10 mouse cellular contexts compared by ENCODE assay signal in the genomic region with DNA sequence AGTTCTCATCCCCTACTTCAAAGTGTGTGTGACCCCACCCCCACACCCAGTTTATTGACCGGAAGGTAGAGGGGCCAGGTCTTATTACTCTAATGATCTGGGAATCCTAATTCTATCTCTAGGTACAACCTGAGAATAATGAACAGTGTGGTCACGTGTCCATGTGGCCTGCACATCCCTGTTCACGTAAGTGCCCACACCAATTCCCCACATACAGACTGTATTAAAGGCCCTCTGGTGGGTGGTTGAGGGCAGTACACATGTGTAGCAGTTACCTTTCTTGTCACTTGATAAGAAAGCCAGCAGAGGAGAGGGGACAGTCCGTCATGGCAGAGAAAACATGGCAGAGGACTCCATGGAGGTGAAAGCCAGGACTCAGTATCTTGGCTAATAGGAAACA. TPM values are rescaled to one million over a fixed set of nuclear protein-coding genes. Genes with fewer than 3 reads are reported as not detected.
DNase-seq lines count a peak whose midpoint lies in the region; ATAC-seq and TF ChIP-seq lines count a peak whose summit lies in the region.
"Had no signal": no experiment of that assay in that cellular context is flagged by ENCODE, and none has a peak within 500 bp of the region (broad histone marks: within the 10 kb centered on the region; RNA-seq: fewer than 3 reads in every experiment).

No protein-coding gene starts in this region.

- WGBS in limb, embryonic 11.5 days: 74% methylated on average over 4 of the region's 4 CpGs
- 78% methylated on average over 4 of the region's 4 CpGs for WGBS in limb, embryonic 10.5 days
- WGBS in liver, postnatal 0 days (ENCODE audit: insufficient replicate concordance): 66% methylated on average over 4 of the region's 4 CpGs

- peak; percentile 29 to 60 (median 57) for TF ChIP-seq CTCF in MEL (IDR thresholded peaks at IDR 0.05 in 2 of 3, conservative IDR thresholded peaks at IDR 0.05 in 1 of 3; ENCODE audit: control insufficient read depth in 1 of 3, insufficient read depth in 1 of 3, low read depth in 2 of 3, low read length in 3 of 3, poor library complexity in 1 of 3, severe bottlenecking in 1 of 3)
- peak; percentile 64 for TF ChIP-seq CTCF in liver, postnatal 0 days (IDR thresholded peaks at IDR 0.05; ENCODE audit: low read depth)

- no peaks in the 10 kb centered on the region for H3K27me3 ChIP-seq in limb, embryonic 11.5 days (ENCODE audit: control insufficient read depth, insufficient read depth, low read length)
- no peaks in the 10 kb centered on the region for H3K27me3 ChIP-seq in limb, embryonic 10.5 days (ENCODE audit: low read depth, poor library complexity, severe bottlenecking)
- no peaks in the 10 kb centered on the region for H3K27me3 ChIP-seq in MEL (ENCODE audit: control insufficient read depth in 1 of 2, insufficient read depth in 2 of 2, low read length in 2 of 2)
- H3K27me3 ChIP-seq in liver, postnatal 0 days (ENCODE audit: insufficient read depth, low read length): no peaks in the 10 kb centered on the region
- H3K27me3 ChIP-seq: heart, embryonic 15.5 days had no signal

- H3K4me1 ChIP-seq in limb, embryonic 11.5 days (ENCODE audit: control insufficient read depth, insufficient read depth, low read length): peaks cover 6% of the 10 kb centered on the region; the same call in 1 of the 2 replicates
- peaks cover 11% of the 10 kb centered on the region; the same call in 1 of the 2 replicates for H3K4me1 ChIP-seq in limb, embryonic 10.5 days
- peaks cover 0 to 7% of the 10 kb centered on the region in 2 experiments; a peak in 2 of 4 replicates for H3K4me1 ChIP-seq in MEL (ENCODE audit: control insufficient read depth in 1 of 2, insufficient read depth in 2 of 2, low read length in 2 of 2)
- 0 out of 2 replicates have a peak, but pooled peaks cover 11% of the 10 kb centered on the region for H3K4me1 ChIP-seq in liver, postnatal 0 days (ENCODE audit: insufficient read depth)

- H3K4me2 ChIP-seq in limb, embryonic 11.5 days (ENCODE audit: low read depth, severe bottlenecking): no peak overlapping the region
- no peak overlapping the region for H3K4me2 ChIP-seq in liver, postnatal 0 days (ENCODE audit: low read depth, low read length)
- H3K4me2 ChIP-seq: heart, embryonic 15.5 days had no signal

- TF ChIP-seq POLR2A in MEL (IDR thresholded peaks at IDR 0.05; ENCODE audit: control insufficient read depth in 1 of 2, insufficient read depth in 1 of 2, low read depth in 1 of 2, low read length in 2 of 2, poor library complexity in 1 of 2): no peak

- 0 out of 4 replicates have a peak, but pooled peaks of 1 of the 2 experiments have one; percentile 5 for TF ChIP-seq EP300 in MEL (IDR thresholded peaks at IDR 0.05; ENCODE audit: low read depth in 1 of 2, low read length in 2 of 2)
- TF ChIP-seq EP300 in liver, postnatal 0 days (IDR thresholded peaks at IDR 0.05; ENCODE audit: low read depth): no peak

- no peak overlapping the region for H3K4me3 ChIP-seq in limb, embryonic 11.5 days (ENCODE audit: low read depth, low read length)
- no peak overlapping the region for H3K4me3 ChIP-seq in limb, embryonic 10.5 days
- no peak overlapping the region for H3K4me3 ChIP-seq in MEL (ENCODE audit: control insufficient read depth in 1 of 2, insufficient read depth in 1 of 2, low read depth in 2 of 2, low read length in 2 of 2)
- H3K4me3 ChIP-seq in liver, postnatal 0 days (ENCODE audit: low read depth, low read length): no peak overlapping the region
- H3K4me3 ChIP-seq: heart, embryonic 15.5 days had no signal

- no peak overlapping the region for H3K9ac ChIP-seq in limb, embryonic 11.5 days (ENCODE audit: low read length)
- H3K9ac ChIP-seq in MEL (ENCODE audit: control insufficient read depth, low read depth, low read length, poor library complexity, severe bottlenecking): no peak overlapping the region
- H3K9ac ChIP-seq in liver, postnatal 0 days (replicated peaks): no peak overlapping the region
- H3K9ac ChIP-seq: heart, embryonic 15.5 days had no signal

- H3K36me3 ChIP-seq in limb, embryonic 11.5 days (ENCODE audit: control insufficient read depth, insufficient read depth, low read length): peaks cover 24% of the 10 kb centered on the region
- peaks cover 71% of the 10 kb centered on the region for H3K36me3 ChIP-seq in limb, embryonic 10.5 days
- peaks cover 6 to 17% of the 10 kb centered on the region in 2 experiments for H3K36me3 ChIP-seq in MEL (ENCODE audit: control insufficient read depth in 1 of 2, insufficient read depth in 2 of 2, low read length in 2 of 2)
- peaks cover 64% of the 10 kb centered on the region for H3K36me3 ChIP-seq in liver, postnatal 0 days (replicated peaks; ENCODE audit: insufficient read depth, low read length)

- DNase-seq in cerebellum, postnatal 14 days: peak; percentile 13 to 26
- no peak for DNase-seq in cerebellum, adult 11-12 months
- peak; percentile 28 for DNase-seq in limb, embryonic 11.5 days (ENCODE audit: low spot score)
- DNase-seq in limb, embryonic 10.5 days (ENCODE audit: low spot score): no peak
- peak; percentile 74 for DNase-seq in MEL (ENCODE audit: low read depth, low spot score)
- peak; percentile 25 for DNase-seq in liver, postnatal 0 days
- no peak for DNase-seq in adipocyte (ENCODE audit: low spot score)
- no peak for DNase-seq in adrenal gland, postnatal 4 days (ENCODE audit: low spot score in 2 of 2)

- ATAC-seq in limb, embryonic 11.5 days (ENCODE audit: insufficient number of reproducible peaks, low FRiP score, low TSS enrichment, low read depth): no peak
- ATAC-seq in liver, postnatal 0 days: no peak

- no peaks in the 10 kb centered on the region for H3K9me3 ChIP-seq in limb, embryonic 11.5 days (ENCODE audit: control insufficient read depth, low read length)
- H3K9me3 ChIP-seq in limb, embryonic 10.5 days (replicated peaks): no peaks in the 10 kb centered on the region
- no peaks in the 10 kb centered on the region for H3K9me3 ChIP-seq in MEL (replicated peaks; ENCODE audit: insufficient read depth, low read length)
- H3K9me3 ChIP-seq in liver, postnatal 0 days (ENCODE audit: low read length): no peaks in the 10 kb centered on the region
- H3K9me3 ChIP-seq: heart, embryonic 15.5 days had no signal

- peak; percentile 24 for TF ChIP-seq RAD21 in MEL (IDR thresholded peaks at IDR 0.05; ENCODE audit: low read depth, low read length)

- H3K27ac ChIP-seq in limb, embryonic 11.5 days (replicated peaks; ENCODE audit: low read depth, low read length): no peak overlapping the region
- no peak overlapping the region for H3K27ac ChIP-seq in limb, embryonic 10.5 days
- no peak overlapping the region for H3K27ac ChIP-seq in MEL (ENCODE audit: control insufficient read depth, low read depth, low read length)
- no peak overlapping the region for H3K27ac ChIP-seq in liver, postnatal 0 days (ENCODE audit: low read depth)
- H3K27ac ChIP-seq: heart, embryonic 15.5 days; macrophage had no signal

- H3K79me2 ChIP-seq in MEL (ENCODE audit: control insufficient read depth, insufficient read depth, low read length, poor library complexity): peaks cover 14% of the 10 kb centered on the region

RNA-seq across cellular contexts. Expression of a gene that starts 3.9 kb away (rescaled TPM):
- 63.7 and 81.7 TPM in 2 replicates for polyA plus RNA-seq in limb, embryonic 11.5 days (2014; fragmentation: Nextera tagmentation; extraction: Ambion mirVana)
- polyA plus RNA-seq in limb, embryonic 10.5 days (2016; fragmentation: Nextera tagmentation; extraction: Ambion mirVana): 64.6 and 73.2 TPM in 2 replicates
- 55.8 and 60.8 TPM in 2 replicates for total RNA-seq in MEL (2012; rRNA removed)
- polyA plus RNA-seq in MEL (2012; ENCODE audit: insufficient read depth in 1 of 2, insufficient read length in 2 of 2, low read depth in 1 of 2, low replicate concordance in 2 of 2, missing spikeins in 1 of 2): 10 to 100 TPM in 1 of 2 experiments, not detected in 1; 93.5 TPM
- 51.4 and 51.7 TPM in 2 replicates for polyA plus RNA-seq in liver, postnatal 0 days (2015; fragmentation: Nextera tagmentation; extraction: Ambion mirVana)
- total RNA-seq in adrenal gland, postnatal 4 days (2021): 10 to 100 TPM; 27.5 to 28.5 TPM

RNA-seq across cellular contexts. Expression of a gene that starts 4.2 kb away (rescaled TPM):
- polyA plus RNA-seq in limb, embryonic 11.5 days (2014; fragmentation: Nextera tagmentation; extraction: Ambion mirVana): 176 and 178 TPM in 2 replicates
- 145 and 158 TPM in 2 replicates for polyA plus RNA-seq in limb, embryonic 10.5 days (2016; fragmentation: Nextera tagmentation; extraction: Ambion mirVana)
- total RNA-seq in MEL (2012; rRNA removed): 49.8 and 56.3 TPM in 2 replicates
- 10 to 100 TPM in 1 of 2 experiments, not detected in 1; 72.5 TPM for polyA plus RNA-seq in MEL (2012; ENCODE audit: insufficient read depth in 1 of 2, insufficient read length in 2 of 2, low read depth in 1 of 2, low replicate concordance in 2 of 2, missing spikeins in 1 of 2)
- polyA plus RNA-seq in liver, postnatal 0 days (2015; fragmentation: Nextera tagmentation; extraction: Ambion mirVana): 31.6 and 33.1 TPM in 2 replicates
- 10 to 100 TPM; 85.5 to 86.5 TPM for total RNA-seq in adrenal gland, postnatal 4 days (2021)

RNA-seq across cellular contexts. Expression of a gene that starts 8.9 kb away (rescaled TPM):
- 280 and 295 TPM in 2 replicates for polyA plus RNA-seq in limb, embryonic 11.5 days (2014; fragmentation: Nextera tagmentation; extraction: Ambion mirVana)
- 325 and 420 TPM in 2 replicates for polyA plus RNA-seq in limb, embryonic 10.5 days (2016; fragmentation: Nextera tagmentation; extraction: Ambion mirVana)
- 164 and 188 TPM in 2 replicates for total RNA-seq in MEL (2012; rRNA removed)
- 100 to 1,000 TPM in 1 of 2 experiments, not detected in 1; 614 TPM for polyA plus RNA-seq in MEL (2012; ENCODE audit: insufficient read depth in 1 of 2, insufficient read length in 2 of 2, low read depth in 1 of 2, low replicate concordance in 2 of 2, missing spikeins in 1 of 2)
- 135 TPM in 2 replicates for polyA plus RNA-seq in liver, postnatal 0 days (2015; fragmentation: Nextera tagmentation; extraction: Ambion mirVana)
- 100 to 1,000 TPM; 231 to 239 TPM for total RNA-seq in adrenal gland, postnatal 4 days (2021)

RNA-seq across cellular contexts. Expression of a gene that starts 30.3 kb away (rescaled TPM):
- polyA plus RNA-seq in limb, embryonic 11.5 days (2014; fragmentation: Nextera tagmentation; extraction: Ambion mirVana): 29.1 and 31.6 TPM in 2 replicates
- 34.1 and 36.6 TPM in 2 replicates for polyA plus RNA-seq in limb, embryonic 10.5 days (2016; fragmentation: Nextera tagmentation; extraction: Ambion mirVana)
- total RNA-seq in MEL (2012; rRNA removed): 40.2 and 49.8 TPM in 2 replicates
- 10 to 100 TPM in 1 of 2 experiments, not detected in 1; 42.6 TPM for polyA plus RNA-seq in MEL (2012; ENCODE audit: insufficient read depth in 1 of 2, insufficient read length in 2 of 2, low read depth in 1 of 2, low replicate concordance in 2 of 2, missing spikeins in 1 of 2)
- 2.7 and 3.5 TPM in 2 replicates for polyA plus RNA-seq in liver, postnatal 0 days (2015; fragmentation: Nextera tagmentation; extraction: Ambion mirVana)
- total RNA-seq in adrenal gland, postnatal 4 days (2021): 10 to 100 TPM; 32.4 to 32.6 TPM

RNA-seq across cellular contexts. Expression of a gene that starts 45.5 kb away (rescaled TPM):
- 48.2 and 59.6 TPM in 2 replicates for polyA plus RNA-seq in limb, embryonic 11.5 days (2014; fragmentation: Nextera tagmentation; extraction: Ambion mirVana)
- polyA plus RNA-seq in limb, embryonic 10.5 days (2016; fragmentation: Nextera tagmentation; extraction: Ambion mirVana): 56.2 and 65.1 TPM in 2 replicates
- total RNA-seq in MEL (2012; rRNA removed): 27.5 and 34.0 TPM in 2 replicates
- 10 to 100 TPM in 1 of 2 experiments, not detected in 1; 17.2 TPM for polyA plus RNA-seq in MEL (2012; ENCODE audit: insufficient read depth in 1 of 2, insufficient read length in 2 of 2, low read depth in 1 of 2, low replicate concordance in 2 of 2, missing spikeins in 1 of 2)
- polyA plus RNA-seq in liver, postnatal 0 days (2015; fragmentation: Nextera tagmentation; extraction: Ambion mirVana): 10.8 and 10.9 TPM in 2 replicates
- 10 to 100 TPM; 17.9 to 22.7 TPM for total RNA-seq in adrenal gland, postnatal 4 days (2021)

Comparison
In these comparisons a context has a peak if more than half of its experiments do, and no peak if none do; other contexts are left out.
1. DNase-seq: peak in cerebellum, postnatal 14 days (2 of 2), limb, embryonic 11.5 days (single experiment), MEL (single experiment) and liver, postnatal 0 days (single experiment); none in cerebellum, adult 11-12 months (single experiment), limb, embryonic 10.5 days (single experiment), adipocyte (single experiment) and adrenal gland, postnatal 4 days (0 of 2).